Mouse (Mus musculus) lung, postnatal 36 days (tissue): Measurements from ENCODE around the gene Gm27027.
A peak's percentile ranks its signal among the peaks of the same experiment; 100 is the strongest.

Source experiments
- DNase-seq: peaks from one replicate; pipeline ENCODE4 v3.0.0; 2022; ENCODE audit warnings: mixed read lengths

Gene Gm27027

GRCm38 (mm10) chr2:93927701-93928437 is 68.3 kb downstream of the Gm27027 start:
- no peak for DNase-seq

GRCm38 (mm10) chr2:93926141-93926540 is 70.0 kb downstream of the Gm27027 start:
- DNase-seq, result no peak

- DNase-seq, result no peak
Observed at GRCm38 (mm10) chr2:93919093-93919492, 77.1 kb downstream of the Gm27027 start.

- DNase-seq, result peak; percentile 34
Observed at GRCm38 (mm10) chr2:93913552-93913951, 82.6 kb downstream of the Gm27027 start.

GRCm38 (mm10) chr2:93911942-93912341 is 84.2 kb downstream of the Gm27027 start:
- peak; percentile 55 for DNase-seq

- peak; percentile 60 for DNase-seq
Observed at GRCm38 (mm10) chr2:93909716-93910115, 86.4 kb downstream of the Gm27027 start.

- DNase-seq, result no peak
Observed at GRCm38 (mm10) chr2:93907519-93908294, 88.4 kb downstream of the Gm27027 start.
